Mouse (Mus musculus) lung, postnatal 0 days (tissue): ENCODE measurements around the gene Strn3.

ENCODE experiments used
- CTCF ChIP-seq: IDR thresholded peaks from 2 replicates; pipeline ENCODE4 v1.5.1; 2016; ENCODE audit warnings: antibody characterized with exemption, mild to moderate bottlenecking
- EP300 ChIP-seq: IDR thresholded peaks from 2 replicates; pipeline ENCODE4 v1.6.1; 2016; ENCODE audit warnings: antibody characterized with exemption, mild to moderate bottlenecking, control low read depth

DNA sequence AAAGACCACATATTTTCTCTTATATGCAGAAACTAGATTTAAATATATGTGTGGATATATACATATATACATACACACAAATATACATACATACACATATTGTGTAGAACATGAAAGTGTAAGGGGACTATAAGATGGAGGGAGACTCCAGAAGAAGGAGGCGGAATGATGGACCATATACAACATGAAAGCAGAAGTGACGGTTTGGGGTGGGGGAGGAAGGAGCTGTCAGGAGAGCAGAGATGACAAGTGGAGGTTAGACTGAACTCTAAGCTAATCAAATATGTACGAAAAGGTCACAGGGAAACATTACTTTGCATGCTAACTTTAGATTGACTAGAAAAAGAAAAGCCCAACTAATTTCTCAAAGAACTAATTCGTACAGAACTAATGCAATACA, 119.0 kb downstream of the Strn3 start:
- TF ChIP-seq CTCF (no peak), EP300 (no peak)
